Comparison of ENCODE assay signal across 10 mouse cellular contexts in the genomic region with DNA sequence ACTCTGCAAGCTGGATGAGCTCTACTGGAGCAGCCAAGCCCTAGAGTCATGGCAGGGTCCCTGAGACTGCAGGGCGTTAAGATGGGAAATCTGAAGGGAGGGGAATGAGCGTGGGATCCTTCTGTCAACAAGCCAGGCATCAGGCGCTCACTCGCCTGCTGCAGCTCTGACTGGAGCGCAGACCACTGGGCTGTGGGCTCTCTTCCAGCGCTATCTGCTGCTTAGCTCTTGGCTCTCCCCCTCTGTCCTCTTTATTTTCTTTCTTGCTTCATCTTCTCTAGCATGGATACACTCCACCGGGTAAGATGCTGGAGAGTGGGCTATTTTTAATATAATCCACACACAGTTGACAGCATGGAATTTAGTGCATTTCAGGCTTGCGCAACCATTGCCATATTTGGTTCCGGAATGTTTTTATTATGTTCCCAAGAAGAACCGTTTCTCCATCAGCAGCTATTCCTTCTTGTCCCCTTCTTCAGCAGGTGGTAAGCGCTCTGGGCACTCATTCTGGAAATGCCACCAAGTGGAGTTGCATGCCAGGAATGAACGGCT. TPM values are rescaled to one million over a fixed set of nuclear protein-coding genes. Genes with fewer than 3 reads are reported as not detected.
DNase-seq lines count a peak whose midpoint lies in the region; ATAC-seq lines count a peak whose summit lies in the region.
"Had no signal": no experiment of that assay in that cellular context is flagged by ENCODE, and none has a peak within 500 bp of the region (broad histone marks: within the 10 kb centered on the region; RNA-seq: fewer than 3 reads in every experiment).

No protein-coding gene starts in this region.

- no peak overlapping the region for H3K9ac ChIP-seq in forebrain, embryonic 15.5 days (replicated peaks)
- H3K9ac ChIP-seq in forebrain, embryonic 14.5 days (ENCODE audit: low read length): no peak overlapping the region
- H3K9ac ChIP-seq: limb, embryonic 13.5 days had no signal

- ATAC-seq in forebrain, embryonic 15.5 days (replicated peaks): no peak
- no peak for ATAC-seq in forebrain, embryonic 14.5 days

- no peaks in the 10 kb centered on the region for H3K27me3 ChIP-seq in forebrain, embryonic 15.5 days
- H3K27me3 ChIP-seq in forebrain, embryonic 14.5 days (replicated peaks; ENCODE audit: control insufficient read depth, insufficient read depth, low read length): no peaks in the 10 kb centered on the region

- H3K36me3 ChIP-seq in forebrain, embryonic 15.5 days: no peaks in the 10 kb centered on the region
- no peaks in the 10 kb centered on the region for H3K36me3 ChIP-seq in forebrain, embryonic 14.5 days (ENCODE audit: control insufficient read depth, insufficient read depth, low read length)
- H3K36me3 ChIP-seq: limb, embryonic 13.5 days had no signal

- intact Hi-C loops in gastrocnemius, postnatal 14 days (cut with DNase I; ENCODE audit: low total_unique reads): no loop called here

- no peaks in the 10 kb centered on the region for H3K9me3 ChIP-seq in forebrain, embryonic 15.5 days
- no peaks in the 10 kb centered on the region for H3K9me3 ChIP-seq in forebrain, embryonic 14.5 days (replicated peaks; ENCODE audit: control insufficient read depth, low read length)
- H3K9me3 ChIP-seq: limb, embryonic 13.5 days had no signal

- H3K4me1 ChIP-seq in forebrain, embryonic 15.5 days: peaks cover 23% of the 10 kb centered on the region
- H3K4me1 ChIP-seq in forebrain, embryonic 14.5 days (ENCODE audit: control insufficient read depth, insufficient read depth, low read length): no peaks in the 10 kb centered on the region; the same call in 1 of the 2 replicates

- no peak overlapping the region for H3K4me2 ChIP-seq in forebrain, embryonic 15.5 days (replicated peaks)
- H3K4me2 ChIP-seq in forebrain, embryonic 14.5 days (ENCODE audit: low read length): no peak overlapping the region
- H3K4me2 ChIP-seq: limb, embryonic 13.5 days had no signal

- no peak for DNase-seq in forebrain, embryonic 14.5 days (ENCODE audit: low spot score)
- peak; percentile 42 for DNase-seq in right cerebral cortex, adult 18-20 months
- DNase-seq in right cerebral cortex, postnatal 4 days: no peak
- peak; percentile 32 to 54 for DNase-seq in kidney, postnatal 36 days
- no peak for DNase-seq in gastrocnemius, postnatal 14 days
- DNase-seq in gastrocnemius, adult 18-20 months (ENCODE audit: low spot score): no peak
- no peak for DNase-seq in MN1 (ENCODE audit: low spot score)
- DNase-seq: cerebellum, adult 9-10 months had no signal

- H3K27ac ChIP-seq in forebrain, embryonic 15.5 days (replicated peaks): 0 out of 2 replicates have a peak overlapping the region, but pooled peaks have one; percentile 21
- H3K27ac ChIP-seq in forebrain, embryonic 14.5 days (ENCODE audit: low read depth, low read length): no peak overlapping the region
- H3K27ac ChIP-seq: limb, embryonic 13.5 days had no signal

- no peak overlapping the region for H3K4me3 ChIP-seq in forebrain, embryonic 15.5 days
- H3K4me3 ChIP-seq in forebrain, embryonic 14.5 days (ENCODE audit: low read depth, low read length): no peak overlapping the region
- H3K4me3 ChIP-seq: limb, embryonic 13.5 days had no signal

- WGBS in forebrain, embryonic 15.5 days: 54% methylated on average over 12 of the region's 12 CpGs
- WGBS in forebrain, embryonic 14.5 days: 72% methylated on average over 12 of the region's 12 CpGs

RNA-seq across cellular contexts. Expression of a gene that starts 31.7 kb away (rescaled TPM):
- polyA plus RNA-seq in forebrain, embryonic 15.5 days (2015; fragmentation: Nextera tagmentation; extraction: Ambion mirVana): 9.7 and 10.9 TPM in 2 replicates
- polyA plus RNA-seq in forebrain, embryonic 14.5 days (2014; fragmentation: Nextera tagmentation; extraction: Ambion mirVana): 8.7 and 11.3 TPM in 2 replicates
- 1 to 10 TPM; 4.4 to 6.4 TPM for total RNA-seq in gastrocnemius, postnatal 14 days (2021)
- 1 to 10 TPM; 4.3 to 6.0 TPM for total RNA-seq in gastrocnemius, adult 18-20 months (2021)

RNA-seq across cellular contexts. Expression of a gene that starts 58.2 kb away (rescaled TPM):
- polyA plus RNA-seq in forebrain, embryonic 15.5 days (2015; fragmentation: Nextera tagmentation; extraction: Ambion mirVana): 37.0 and 37.2 TPM in 2 replicates
- 16.1 and 24.6 TPM in 2 replicates for polyA plus RNA-seq in forebrain, embryonic 14.5 days (2014; fragmentation: Nextera tagmentation; extraction: Ambion mirVana)
- total RNA-seq in gastrocnemius, postnatal 14 days (2021): 10 to 100 TPM; 22.7 to 27.3 TPM
- total RNA-seq in gastrocnemius, adult 18-20 months (2021): 10 to 100 TPM; 18.5 to 21.2 TPM

Comparison
In these comparisons a context has a peak if more than half of its experiments do, and no peak if none do; other contexts are left out.
1. DNase-seq: peak in right cerebral cortex, adult 18-20 months (single experiment) and kidney, postnatal 36 days (2 of 2); none in forebrain, embryonic 14.5 days (single experiment), right cerebral cortex, postnatal 4 days (single experiment), gastrocnemius, postnatal 14 days (single experiment), gastrocnemius, adult 18-20 months (single experiment) and MN1 (single experiment).